Comparison of ENCODE assay signal across 16 mouse cellular contexts in genomic region chr2:136351393-136352096, GRCm38 (mm10). TPM values are rescaled to one million over a fixed set of nuclear protein-coding genes. Genes with fewer than 3 reads are reported as not detected.
A peak's percentile ranks its signal among the peaks of the same experiment; 100 is the strongest.
DNase-seq lines count a peak whose midpoint lies in the region; ATAC-seq and TF ChIP-seq lines count a peak whose summit lies in the region.
"Had no signal": no experiment of that assay in that cellular context is flagged by ENCODE, and none has a peak within 500 bp of the region (broad histone marks: within the 10 kb centered on the region; RNA-seq: fewer than 3 reads in every experiment).

No protein-coding gene starts in this region.

- ATAC-seq in frontal cortex, adult (ENCODE audit: low TSS enrichment) = peak; percentile 59
- no peak for ATAC-seq in midbrain, postnatal 0 days (ENCODE audit: low FRiP score)
- ATAC-seq in midbrain, embryonic 15.5 days (replicated peaks) = no peak
- ATAC-seq in hindbrain, embryonic 14.5 days (ENCODE audit: low FRiP score) = peak; percentile 57; the same call in 1 of the 2 replicates
- ATAC-seq in stomach, postnatal 0 days (ENCODE audit: low FRiP score, low TSS enrichment) = no peak
- ATAC-seq: activated CD4-positive, CD25-positive, alpha-beta regulatory T cell, adult 4 months; CD4-positive, CD25-positive, alpha-beta regulatory T cell, adult 4 months; forebrain, embryonic 15.5 days had no signal

- no peaks in the 10 kb centered on the region for H3K4me1 ChIP-seq in midbrain, postnatal 0 days (ENCODE audit: insufficient read depth, low read length)
- H3K4me1 ChIP-seq in midbrain, embryonic 15.5 days = no peaks in the 10 kb centered on the region
- peaks cover 3% of the 10 kb centered on the region for H3K4me1 ChIP-seq in cerebellum, adult 2 months (ENCODE audit: control insufficient read depth, insufficient read depth, low read length)
- no peaks in the 10 kb centered on the region for H3K4me1 ChIP-seq in hindbrain, embryonic 14.5 days (replicated peaks; ENCODE audit: control insufficient read depth, insufficient read depth, low read length)
- H3K4me1 ChIP-seq in stomach, postnatal 0 days (replicated peaks; ENCODE audit: control insufficient read depth, insufficient read depth) = no peaks in the 10 kb centered on the region
- H3K4me1 ChIP-seq: embryonic facial prominence, embryonic 12.5 days; forebrain, embryonic 15.5 days; heart, embryonic 15.5 days; liver, embryonic 15.5 days had no signal

- no peaks in the 10 kb centered on the region for H3K9me3 ChIP-seq in midbrain, postnatal 0 days (ENCODE audit: low read length)
- H3K9me3 ChIP-seq in midbrain, embryonic 15.5 days = no peaks in the 10 kb centered on the region
- no peaks in the 10 kb centered on the region for H3K9me3 ChIP-seq in hindbrain, embryonic 14.5 days (ENCODE audit: control insufficient read depth, low read length)
- no peaks in the 10 kb centered on the region for H3K9me3 ChIP-seq in stomach, postnatal 0 days (ENCODE audit: control insufficient read depth, low read length)
- H3K9me3 ChIP-seq: embryonic facial prominence, embryonic 12.5 days; forebrain, embryonic 15.5 days; heart, embryonic 15.5 days; liver, embryonic 15.5 days had no signal

- no peak for DNase-seq in frontal cortex, postnatal 25 days (ENCODE audit: low spot score in 2 of 2)
- DNase-seq in midbrain, postnatal 0 days (ENCODE audit: low spot score) = peak; percentile 30
- peak; percentile 22 to 50 for DNase-seq in cerebellum, adult 2 months
- no peak for DNase-seq in hindbrain, embryonic 14.5 days (ENCODE audit: low spot score)
- no peak for DNase-seq in stomach, postnatal 0 days (ENCODE audit: low spot score)
- DNase-seq in layer of hippocampus, postnatal 25 days (ENCODE audit: extremely low spot score in 1 of 2, low spot score in 1 of 2) = no peak
- DNase-seq: kidney, postnatal 36 days had no signal

- no peak for TF ChIP-seq POLR2A in cerebellum, adult 2 months (IDR thresholded peaks at IDR 0.05; ENCODE audit: borderline replicate concordance, insufficient read depth, low read length)

- no peak for TF ChIP-seq CTCF in midbrain, postnatal 0 days (IDR thresholded peaks at IDR 0.05)
- TF ChIP-seq CTCF in cerebellum, adult 2 months (IDR thresholded peaks at IDR 0.05; ENCODE audit: borderline replicate concordance, insufficient read depth, low read depth, low read length) = no peak
- TF ChIP-seq CTCF in stomach, postnatal 0 days (IDR thresholded peaks at IDR 0.05; ENCODE audit: low read depth) = no peak

- no peaks in the 10 kb centered on the region for H3K27me3 ChIP-seq in midbrain, postnatal 0 days (ENCODE audit: insufficient read depth, low read length)
- no peaks in the 10 kb centered on the region for H3K27me3 ChIP-seq in midbrain, embryonic 15.5 days (replicated peaks)
- H3K27me3 ChIP-seq in cerebellum, adult 2 months (ENCODE audit: control insufficient read depth, insufficient read depth, low read length) = no peaks in the 10 kb centered on the region
- H3K27me3 ChIP-seq in hindbrain, embryonic 14.5 days (ENCODE audit: control insufficient read depth, insufficient read depth, low read length) = no peaks in the 10 kb centered on the region
- H3K27me3 ChIP-seq in stomach, postnatal 0 days (ENCODE audit: control insufficient read depth, insufficient read depth, low read length) = no peaks in the 10 kb centered on the region
- H3K27me3 ChIP-seq: embryonic facial prominence, embryonic 12.5 days; forebrain, embryonic 15.5 days; heart, embryonic 15.5 days; liver, embryonic 15.5 days had no signal

- H3K9ac ChIP-seq in midbrain, postnatal 0 days (replicated peaks; ENCODE audit: low read length, poor library complexity, severe bottlenecking) = no peak overlapping the region
- no peak overlapping the region for H3K9ac ChIP-seq in midbrain, embryonic 15.5 days
- no peak overlapping the region for H3K9ac ChIP-seq in hindbrain, embryonic 14.5 days
- no peak overlapping the region for H3K9ac ChIP-seq in stomach, postnatal 0 days (ENCODE audit: low read length)
- H3K9ac ChIP-seq: embryonic facial prominence, embryonic 12.5 days; forebrain, embryonic 15.5 days; heart, embryonic 15.5 days; liver, embryonic 15.5 days had no signal

- WGBS in midbrain, postnatal 0 days = 80% methylated on average over 2 of the region's 2 CpGs
- WGBS in midbrain, embryonic 15.5 days = 88% methylated on average over 2 of the region's 2 CpGs
- WGBS in cerebellum, adult 2 months = 44% methylated on average over 2 of the region's 2 CpGs
- 77% methylated on average over 2 of the region's 2 CpGs for WGBS in hindbrain, embryonic 14.5 days
- 78% methylated on average over 2 of the region's 2 CpGs for WGBS in stomach, postnatal 0 days

- no peak overlapping the region for H3K27ac ChIP-seq in midbrain, postnatal 0 days (ENCODE audit: low read depth, low read length)
- H3K27ac ChIP-seq in midbrain, embryonic 15.5 days = no peak overlapping the region
- H3K27ac ChIP-seq in cerebellum, adult 2 months (ENCODE audit: insufficient read depth, low read length) = 0 out of 2 replicates have a peak overlapping the region, but pooled peaks have one; percentile 13
- no peak overlapping the region for H3K27ac ChIP-seq in hindbrain, embryonic 14.5 days
- no peak overlapping the region for H3K27ac ChIP-seq in stomach, postnatal 0 days (replicated peaks)
- H3K27ac ChIP-seq: embryonic facial prominence, embryonic 12.5 days; forebrain, embryonic 15.5 days; heart, embryonic 15.5 days; liver, embryonic 15.5 days had no signal

- no peaks in the 10 kb centered on the region for H3K36me3 ChIP-seq in midbrain, postnatal 0 days (ENCODE audit: insufficient read depth, low read length)
- H3K36me3 ChIP-seq in midbrain, embryonic 15.5 days (replicated peaks) = no peaks in the 10 kb centered on the region
- H3K36me3 ChIP-seq in hindbrain, embryonic 14.5 days (replicated peaks; ENCODE audit: control insufficient read depth, insufficient read depth) = no peaks in the 10 kb centered on the region
- H3K36me3 ChIP-seq in stomach, postnatal 0 days (ENCODE audit: control insufficient read depth, insufficient read depth, low read length) = no peaks in the 10 kb centered on the region
- H3K36me3 ChIP-seq: embryonic facial prominence, embryonic 12.5 days; forebrain, embryonic 15.5 days; heart, embryonic 15.5 days; liver, embryonic 15.5 days had no signal

- no peak overlapping the region for H3K4me2 ChIP-seq in midbrain, postnatal 0 days (ENCODE audit: low read depth, low read length, poor library complexity, severe bottlenecking)
- no peak overlapping the region for H3K4me2 ChIP-seq in midbrain, embryonic 15.5 days
- no peak overlapping the region for H3K4me2 ChIP-seq in hindbrain, embryonic 14.5 days (replicated peaks)
- no peak overlapping the region for H3K4me2 ChIP-seq in stomach, postnatal 0 days (replicated peaks; ENCODE audit: low read depth)
- H3K4me2 ChIP-seq: embryonic facial prominence, embryonic 12.5 days; forebrain, embryonic 15.5 days; heart, embryonic 15.5 days; liver, embryonic 15.5 days had no signal

- TF ChIP-seq EP300 in stomach, postnatal 0 days (optimal IDR thresholded peaks at IDR 0.05) = no peak

- H3K4me3 ChIP-seq in midbrain, postnatal 0 days (ENCODE audit: low read depth, low read length) = no peak overlapping the region
- H3K4me3 ChIP-seq in midbrain, embryonic 15.5 days = no peak overlapping the region
- H3K4me3 ChIP-seq in cerebellum, adult 2 months (replicated peaks; ENCODE audit: insufficient read depth, low read depth, low read length) = no peak overlapping the region
- no peak overlapping the region for H3K4me3 ChIP-seq in hindbrain, embryonic 14.5 days (replicated peaks; ENCODE audit: low read length)
- H3K4me3 ChIP-seq in stomach, postnatal 0 days (ENCODE audit: low read depth, low read length) = no peak overlapping the region
- H3K4me3 ChIP-seq: embryonic facial prominence, embryonic 12.5 days; forebrain, embryonic 15.5 days; heart, embryonic 15.5 days; liver, embryonic 15.5 days had no signal

RNA-seq across cellular contexts. Expression of gene Pak7, which starts 36.2 kb away (rescaled TPM):
- total RNA-seq in midbrain, postnatal 0 days (2014; rRNA removed) = 28.7 and 29.6 TPM in 2 replicates
- 20.6 and 21.2 TPM in 2 replicates for polyA plus RNA-seq in midbrain, postnatal 0 days (2015; fragmentation: Nextera tagmentation; extraction: Ambion mirVana)
- polyA plus RNA-seq in midbrain, embryonic 15.5 days (2015; fragmentation: Nextera tagmentation; extraction: Ambion mirVana) = 32.9 and 35.3 TPM in 2 replicates
- 14.6 and 15.1 TPM in 2 replicates for polyA plus RNA-seq in cerebellum, adult 2 months (2012; rRNA removed)
- 34.6 and 36.0 TPM in 2 replicates for polyA plus RNA-seq in hindbrain, embryonic 14.5 days (2014; fragmentation: Nextera tagmentation; extraction: Ambion mirVana)
- polyA plus RNA-seq in stomach, postnatal 0 days (2015; fragmentation: Nextera tagmentation; extraction: Ambion mirVana) = 0.19 and 0.38 TPM in 2 replicates
- total RNA-seq in layer of hippocampus, postnatal 25 days (2021) = 10 to 100 TPM; 24.2 to 27.7 TPM
- polyA plus RNA-seq: activated CD4-positive, CD25-positive, alpha-beta regulatory T cell, adult 4 months; CD4-positive, CD25-positive, alpha-beta regulatory T cell, adult 4 months; spleen, adult 2 months had no signal

Comparison
In these comparisons a context has a peak if more than half of its experiments do, and no peak if none do; other contexts are left out.
1. ATAC-seq: peak in frontal cortex, adult (single experiment) and hindbrain, embryonic 14.5 days (single experiment); none in midbrain, postnatal 0 days (single experiment), midbrain, embryonic 15.5 days (single experiment) and stomach, postnatal 0 days (single experiment).
2. DNase-seq: peak in midbrain, postnatal 0 days (single experiment) and cerebellum, adult 2 months (2 of 2); none in frontal cortex, postnatal 25 days (0 of 2), hindbrain, embryonic 14.5 days (single experiment), stomach, postnatal 0 days (single experiment) and layer of hippocampus, postnatal 25 days (0 of 2).
3. RNA of gene Pak7, which starts 36.2 kb away (polyA plus RNA-seq): 32.9 to 35.3 TPM in midbrain, embryonic 15.5 days, 34.6 to 36.0 TPM in hindbrain, embryonic 14.5 days, 20.6 to 21.2 TPM in midbrain, postnatal 0 days and 14.6 to 15.1 TPM in cerebellum, adult 2 months; 0.19 to 0.38 TPM in stomach, postnatal 0 days; every median in the first group is over 10 times any median in the second.